Mouse (Mus musculus): ENCODE measurements around the gene Nme3.

The Nme3 gene

GRCm38 (mm10) chr17:24878531-24878930 is 17.8 kb upstream of the Nme3 start:
- DNase-seq (ENCODE audit: low read depth, low spot score), result no peak

GRCm38 (mm10) chr17:24881738-24882440 is 14.4 kb upstream of the Nme3 start:
- no peak for DNase-seq (ENCODE audit: low read depth, low spot score)

GRCm38 (mm10) chr17:24884391-24884790 is 11.9 kb upstream of the Nme3 start:
- DNase-seq (ENCODE audit: low read depth, low spot score), result no peak

- no peak for DNase-seq (ENCODE audit: low read depth, low spot score)
These were observed 10.8 kb upstream of the Nme3 start for GRCm38 (mm10) chr17:24885356-24886133.

GRCm38 (mm10) chr17:24886134-24886931 is 10.0 kb upstream of the Nme3 start, which contains the start of the genes Nubp2 and Spsb3:
Gene Nubp2 (minus strand): TSS chr17:24886349.
Gene Spsb3 (plus strand): TSS chr17:24886643.
- DNase-seq (ENCODE audit: low read depth, low spot score), result peak; percentile 100

- no peak for DNase-seq (ENCODE audit: low read depth, low spot score)
These were observed 9.4 kb upstream of the Nme3 start for GRCm38 (mm10) chr17:24886932-24887271.

- no peak for DNase-seq (ENCODE audit: low read depth, low spot score)
These were observed 8.8 kb upstream of the Nme3 start for GRCm38 (mm10) chr17:24887291-24888080.

- DNase-seq (ENCODE audit: low read depth, low spot score), result no peak
These were observed 7.4 kb upstream of the Nme3 start for GRCm38 (mm10) chr17:24888862-24889261.

- no peak for DNase-seq (ENCODE audit: low read depth, low spot score)
These were observed 5.9 kb upstream of the Nme3 start for GRCm38 (mm10) chr17:24890151-24891092.

GRCm38 (mm10) chr17:24891321-24891720 is 5.0 kb upstream of the Nme3 start:
- DNase-seq (ENCODE audit: low read depth, low spot score), result no peak

- DNase-seq (ENCODE audit: low read depth, low spot score), result no peak
These were observed 3.5 kb upstream of the Nme3 start for GRCm38 (mm10) chr17:24892785-24893184.

GRCm38 (mm10) chr17:24893276-24893675 is 3.0 kb upstream of the Nme3 start:
- DNase-seq (ENCODE audit: low read depth, low spot score), result no peak

GRCm38 (mm10) chr17:24894061-24894994 is 2.0 kb upstream of the Nme3 start:
- DNase-seq (ENCODE audit: low read depth, low spot score), result no peak

- DNase-seq (ENCODE audit: low read depth, low spot score), result peak; percentile 93
These were observed 1.2 kb upstream of the Nme3 start, which contains the start of the genes Eme2 and Mrps34 for GRCm38 (mm10) chr17:24894995-24895547. Gene Eme2 (minus strand): TSS chr17:24895087. Gene Mrps34 (plus strand): TSS chr17:24895116.

- no peak for DNase-seq (ENCODE audit: low read depth, low spot score)
These were observed 594 bp upstream of the Nme3 start for GRCm38 (mm10) chr17:24895571-24896240.

GRCm38 (mm10) chr17:24896993-24897269 is 631 bp downstream of the Nme3 start:
- no peak for DNase-seq (ENCODE audit: low read depth, low spot score)

GRCm38 (mm10) chr17:24897600-24897999 is 1.3 kb downstream of the Nme3 start:
- DNase-seq (ENCODE audit: low read depth, low spot score), result no peak
